ENCODE assay signal across 26 mouse cellular contexts in the genomic region with DNA sequence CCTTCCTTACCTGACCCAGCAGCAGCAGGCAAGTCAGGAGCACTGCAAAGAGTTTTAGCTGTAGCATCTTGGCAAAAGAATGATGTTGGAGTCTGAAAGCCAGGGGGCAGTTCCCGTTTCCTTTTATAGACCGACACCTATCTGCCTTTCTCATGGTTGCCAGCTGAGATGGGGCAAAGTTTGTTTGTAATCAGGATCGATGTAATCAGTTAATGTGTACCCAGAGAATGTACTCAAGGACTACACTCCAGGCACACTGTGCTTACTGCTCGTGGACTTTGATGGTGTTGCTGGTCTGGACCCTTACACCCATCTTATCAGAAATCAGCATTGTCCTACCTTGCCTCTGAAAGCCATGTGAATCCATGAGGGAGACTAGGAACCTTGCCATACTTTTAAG. TPM values are rescaled to one million over a fixed set of nuclear protein-coding genes. Genes with fewer than 3 reads are reported as not detected.
A peak's percentile ranks its signal among the peaks of the same experiment; 100 is the strongest.
DNase-seq lines count a peak whose midpoint lies in the region; ATAC-seq and TF ChIP-seq lines count a peak whose summit lies in the region.
"Had no signal": no experiment of that assay in that cellular context is flagged by ENCODE, and none has a peak within 500 bp of the region (broad histone marks: within the 10 kb centered on the region; RNA-seq: fewer than 3 reads in every experiment).

A gene (minus strand): TSS at position 135 of the 400 bp plus-strand sequence.

- WGBS in kidney, embryonic 16.5 days = 83% methylated on average over 4 of the region's 4 CpGs
- WGBS in liver, embryonic 14.5 days (ENCODE audit: insufficient replicate concordance) = 53% methylated on average over 4 of the region's 4 CpGs

- no peaks in the 10 kb centered on the region for H3K9me3 ChIP-seq in kidney, embryonic 16.5 days (ENCODE audit: low read length)
- no peaks in the 10 kb centered on the region for H3K9me3 ChIP-seq in liver, embryonic 14.5 days (ENCODE audit: control insufficient read depth, low read length)
- H3K9me3 ChIP-seq: forebrain, embryonic 12.5 days; heart, embryonic 13.5 days; hindbrain, embryonic 15.5 days; limb, embryonic 12.5 days; lung, embryonic 15.5 days; neural tube, embryonic 15.5 days had no signal

- ATAC-seq in kidney, embryonic 16.5 days (ENCODE audit: low FRiP score, low TSS enrichment) = no peak
- peak; percentile 54 for ATAC-seq in liver, embryonic 14.5 days (ENCODE audit: insufficient read depth)
- no peak for ATAC-seq in granulocyte monocyte progenitor cell, adult 5-6 weeks (replicated peaks; ENCODE audit: poor library complexity, severe bottlenecking)
- ATAC-seq: Patski had no signal

- peaks cover 14% of the 10 kb centered on the region for H3K36me3 ChIP-seq in kidney, embryonic 16.5 days (ENCODE audit: insufficient read depth, low read length)
- H3K36me3 ChIP-seq in liver, embryonic 14.5 days (replicated peaks; ENCODE audit: control insufficient read depth, insufficient read depth, low read depth) = peaks cover 4% of the 10 kb centered on the region

- H3K4me2 ChIP-seq in kidney, embryonic 16.5 days (replicated peaks; ENCODE audit: low read depth, low read length) = no peak within 1 kb of the TSS
- peak within 1 kb of the TSS; percentile 38 for H3K4me2 ChIP-seq in liver, embryonic 14.5 days (ENCODE audit: low read depth)
- H3K4me2 ChIP-seq: forebrain, embryonic 12.5 days; heart, embryonic 13.5 days; hindbrain, embryonic 15.5 days; limb, embryonic 12.5 days; lung, embryonic 15.5 days; neural tube, embryonic 15.5 days had no signal

- no peak within 1 kb of the TSS for H3K27ac ChIP-seq in kidney, embryonic 16.5 days (ENCODE audit: low read length)
- no peak within 1 kb of the TSS for H3K27ac ChIP-seq in liver, embryonic 14.5 days
- H3K27ac ChIP-seq: forebrain, embryonic 12.5 days; heart, embryonic 13.5 days; hindbrain, embryonic 15.5 days; limb, embryonic 12.5 days; lung, embryonic 15.5 days; neural tube, embryonic 15.5 days had no signal

- no peak for DNase-seq in adrenal gland, postnatal 14 days
- DNase-seq in adrenal gland, adult 8-10 months = no peak
- peak; percentile 72 for DNase-seq in kidney, adult 9 months
- peak in 1 of 3 experiments; percentile 26 for DNase-seq in liver, embryonic 14.5 days (ENCODE audit: low read depth in 3 of 3, low spot score in 3 of 3)
- DNase-seq in yolk sac, embryonic 10.5 days (ENCODE audit: low spot score) = peak; percentile 75
- no peak for DNase-seq in left cerebral cortex, adult 9 months (ENCODE audit: low spot score in 2 of 2)
- DNase-seq: adrenal gland, postnatal 36 days; cerebellum, adult 18-20 months; cerebellum, postnatal 36 days; heart, adult 18-20 months; heart, postnatal 4 days; lung, postnatal 4 days had no signal

- no peak within 1 kb of the TSS for H3K9ac ChIP-seq in kidney, embryonic 16.5 days (replicated peaks; ENCODE audit: low read length)
- no peak within 1 kb of the TSS; the same call in 1 of the 2 replicates for H3K9ac ChIP-seq in liver, embryonic 14.5 days (replicated peaks)
- H3K9ac ChIP-seq: forebrain, embryonic 12.5 days; heart, embryonic 13.5 days; hindbrain, embryonic 15.5 days; limb, embryonic 12.5 days; lung, embryonic 15.5 days; neural tube, embryonic 15.5 days had no signal

- no peaks in the 10 kb centered on the region for H3K4me1 ChIP-seq in kidney, embryonic 16.5 days (ENCODE audit: insufficient read depth, low read length)
- peaks cover 0 to 12% of the 10 kb centered on the region in 2 experiments; a peak in 2 of 4 replicates for H3K4me1 ChIP-seq in liver, embryonic 14.5 days (replicated peaks; ENCODE audit: control insufficient read depth in 2 of 2, insufficient read depth in 2 of 2, low read length in 1 of 2)
- H3K4me1 ChIP-seq: forebrain, embryonic 12.5 days; hindbrain, embryonic 15.5 days; limb, embryonic 12.5 days; lung, embryonic 15.5 days; neural tube, embryonic 15.5 days had no signal

- H3K27me3 ChIP-seq in kidney, embryonic 16.5 days (ENCODE audit: insufficient read depth, low read length) = no peaks in the 10 kb centered on the region
- H3K27me3 ChIP-seq in liver, embryonic 14.5 days (ENCODE audit: control insufficient read depth, insufficient read depth, low read length) = no peaks in the 10 kb centered on the region
- H3K27me3 ChIP-seq: forebrain, embryonic 12.5 days; heart, embryonic 13.5 days; hindbrain, embryonic 15.5 days; limb, embryonic 12.5 days; lung, embryonic 15.5 days; neural tube, embryonic 15.5 days; Patski had no signal

- TF ChIP-seq EP300 in liver, embryonic 14.5 days (IDR thresholded peaks at IDR 0.05; ENCODE audit: low read depth) = no peak

- H3K4me3 ChIP-seq in kidney, embryonic 16.5 days (ENCODE audit: low read length) = no peak within 1 kb of the TSS
- peak within 1 kb of the TSS; percentile 40 to 41 for H3K4me3 ChIP-seq in liver, embryonic 14.5 days (ENCODE audit: insufficient read depth in 1 of 2, low read depth in 2 of 2, low read length in 2 of 2)
- H3K4me3 ChIP-seq: forebrain, embryonic 12.5 days; heart, embryonic 13.5 days; hindbrain, embryonic 15.5 days; limb, embryonic 12.5 days; lung, embryonic 15.5 days; neural tube, embryonic 15.5 days had no signal

- 0 out of 2 replicates have a peak, but pooled peaks have one; percentile 9 for TF ChIP-seq CTCF in liver, embryonic 14.5 days (IDR thresholded peaks at IDR 0.05; ENCODE audit: low read depth)

RNA-seq across cellular contexts. Expression of the gene that starts here (rescaled TPM):
- 0.79 and 17.6 TPM in 2 replicates for total RNA-seq in adrenal gland, postnatal 14 days (2021)
- not detected for total RNA-seq in adrenal gland, adult 8-10 months (2022)
- polyA plus RNA-seq in kidney, embryonic 16.5 days (2015; fragmentation: Nextera tagmentation; extraction: Ambion mirVana) = 0.34 and 0.37 TPM in 2 replicates
- 11.6 and 16.3 TPM in 2 replicates for polyA plus RNA-seq in liver, embryonic 14.5 days (2012; rRNA removed)
- 40.7 and 42.7 TPM in 2 replicates for polyA plus RNA-seq in liver, embryonic 14.5 days (2014; fragmentation: Nextera tagmentation; extraction: Ambion mirVana)
- total RNA-seq in granulocyte monocyte progenitor cell, adult 5-6 weeks (2014; fragmentation: Nextera tagmentation) = not detected in 2 replicates
- not detected in 2 replicates for total RNA-seq in granulocyte monocyte progenitor cell, adult 5-6 weeks (2017)
- total RNA-seq: adrenal gland, postnatal 36 days; gastrocnemius, adult 8-10 months; heart, adult 18-20 months; heart, postnatal 4 days; layer of hippocampus, postnatal 10 days; left cerebral cortex, adult 8-10 months had no signal
- polyA plus RNA-seq: forebrain, embryonic 12.5 days; lung, embryonic 15.5 days; midbrain, embryonic 16.5 days; neural tube, embryonic 15.5 days; spleen, adult 2 months had no signal

Comparison
In these comparisons a context has a peak if more than half of its experiments do, and no peak if none do; other contexts are left out.
1. DNase-seq: peak in kidney, adult 9 months (single experiment) and yolk sac, embryonic 10.5 days (single experiment); none in adrenal gland, postnatal 14 days (single experiment), adrenal gland, adult 8-10 months (single experiment) and left cerebral cortex, adult 9 months (0 of 2).